Mouse (Mus musculus): ENCODE results near the gene Olfr875.

- TF ChIP-seq CTCF (IDR thresholded peaks at IDR 0.05; ENCODE audit: low read depth) (no peak), EP300 (IDR thresholded peaks at IDR 0.05; ENCODE audit: low read depth) (no peak)
Measured at GRCm38 (mm10) chr9:37808456-37808855, 36.8 kb downstream of the Olfr875 start.
